Mouse (Mus musculus): Measurements from ENCODE around the gene Apex1. TPM values are rescaled to one million over a fixed set of nuclear protein-coding genes. Genes with fewer than 3 reads are reported as not detected.
A peak's percentile ranks its signal among the peaks of the same experiment; 100 is the strongest.
"Not testable (repeated sequence)": the region's sequence is repeated elsewhere in the genome, so short reads cannot be mapped to it uniquely, and the experiment has no call there.

Apex1 gene
- polyA plus RNA-seq, 1 experiment from 2014 or later: 188 TPM

DNA sequence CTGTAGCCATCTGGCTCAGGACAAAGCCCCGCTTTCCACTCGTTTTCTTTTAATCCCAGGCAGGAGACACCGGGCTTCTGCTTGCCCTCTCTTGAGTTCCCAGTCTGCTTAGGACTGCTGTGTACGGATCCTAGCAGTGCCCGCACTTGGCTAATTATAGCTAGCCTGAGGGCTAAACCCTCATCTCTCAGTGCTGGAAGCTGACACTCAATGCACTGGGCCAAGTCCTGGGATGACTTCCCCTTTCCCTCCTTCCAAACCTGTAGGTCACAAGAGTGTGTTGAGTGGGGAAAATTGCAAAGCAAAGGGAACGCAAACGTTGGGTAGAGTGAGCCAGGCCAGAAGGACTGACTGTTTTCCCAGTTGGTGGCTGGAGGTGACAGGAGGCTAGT is 27.4 kb upstream of the Apex1 start, which contains the start of gene Klhl33:
Klhl33 (minus strand) TSS at position 134 of the 392 bp plus-strand sequence.
- peaks cover 15% of the 10 kb centered on the region for H3K4me1 ChIP-seq
- H3K9me3 ChIP-seq: no peaks in the 10 kb centered on the region
- WGBS: 26% methylated on average over 7 of the region's 7 CpGs
- ATAC-seq (ENCODE audit: insufficient number of reproducible peaks, low FRiP score, low TSS enrichment, low read depth): no peak
- H3K9ac ChIP-seq: peak within 1 kb of the TSS; percentile 28; the same call in 1 of the 2 replicates
- H3K36me3 ChIP-seq: no peaks in the 10 kb centered on the region
- H3K27me3 ChIP-seq: peaks cover 26% of the 10 kb centered on the region
- no peak within 1 kb of the TSS for H3K27ac ChIP-seq
- peak within 1 kb of the TSS; percentile 35 for H3K4me3 ChIP-seq
- peak within 1 kb of the TSS; percentile 61 for H3K4me2 ChIP-seq

DNA sequence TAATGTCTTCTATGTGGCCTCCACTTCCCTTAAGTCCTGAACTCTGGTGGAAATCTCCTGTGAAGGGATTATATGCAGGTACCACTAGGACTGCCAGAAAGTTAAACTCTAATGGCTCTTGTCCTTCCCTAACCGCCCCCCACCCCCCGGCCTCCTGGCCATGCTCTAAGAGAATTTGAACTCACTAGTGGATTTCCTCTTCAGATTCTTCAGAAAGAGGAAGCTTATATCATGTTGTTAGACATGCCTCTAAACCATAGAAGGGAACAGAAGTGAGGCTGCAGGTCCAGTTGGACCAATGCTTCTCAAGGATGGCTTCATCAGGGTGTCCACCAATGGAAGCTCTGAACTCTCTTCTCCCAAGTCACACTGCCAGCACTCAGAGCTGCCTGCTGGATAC is 26.8 kb upstream of the Apex1 start:
- ATAC-seq (ENCODE audit: insufficient number of reproducible peaks, low FRiP score, low TSS enrichment, low read depth); H3K4me3 ChIP-seq; H3K4me2 ChIP-seq; H3K9ac ChIP-seq; H3K9me3 ChIP-seq; H3K27ac ChIP-seq; H3K36me3 ChIP-seq: not testable (repeated sequence)
- Histone ChIP-seq H3K27me3 (peaks cover 26% of the 10 kb centered on the region), H3K4me1 (peaks cover 10% of the 10 kb centered on the region)
- WGBS: 96% methylated on average over 2 of the region's 2 CpGs

DNA sequence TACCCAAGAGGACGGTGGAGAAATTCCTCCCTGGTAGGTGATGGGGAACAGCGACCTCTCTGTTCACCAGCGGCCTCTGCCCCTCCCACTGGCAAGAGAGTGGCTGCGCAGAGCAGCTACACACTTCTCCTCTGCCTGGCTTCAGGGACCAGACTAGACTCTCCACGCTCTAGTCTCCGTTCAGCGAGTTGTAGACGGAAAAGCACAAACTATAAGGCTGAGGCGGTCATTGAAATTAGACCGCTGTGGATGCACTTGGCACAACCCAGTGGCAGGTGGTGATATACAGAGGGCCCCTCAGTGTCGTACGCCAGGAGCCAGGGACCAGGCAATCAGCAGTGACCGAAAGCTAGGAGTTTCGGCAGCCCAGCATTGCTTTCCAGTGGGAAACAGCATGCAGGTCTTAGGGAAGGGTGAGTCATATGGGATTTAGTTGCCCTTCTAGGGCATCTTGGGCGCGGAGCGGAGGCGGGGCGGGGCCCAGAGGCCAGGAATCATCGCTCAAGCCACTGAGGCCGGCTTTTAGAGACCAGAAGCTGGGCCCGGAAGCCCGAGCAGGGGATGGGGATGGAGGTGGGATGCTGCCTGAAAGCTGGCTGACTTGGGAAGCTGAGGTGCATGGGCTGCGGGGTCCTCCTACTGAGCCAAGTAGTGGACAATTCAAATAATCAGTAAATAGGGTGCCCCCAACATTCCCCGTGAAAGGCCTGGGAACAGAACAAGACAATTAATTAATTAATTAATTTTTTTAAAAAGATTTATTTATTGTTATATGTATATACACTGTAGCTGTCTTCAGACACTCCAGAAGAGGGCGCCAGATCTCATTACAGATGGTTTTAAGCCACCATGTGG is 20.6 kb upstream of the Apex1 start:
- H3K4me1 ChIP-seq: peaks cover 8% of the 10 kb centered on the region
- peak; percentile 71 for ATAC-seq (ENCODE audit: insufficient number of reproducible peaks, low FRiP score, low TSS enrichment, low read depth)
- H3K9me3 ChIP-seq: no peaks in the 10 kb centered on the region
- H3K27me3 ChIP-seq: no peaks in the 10 kb centered on the region
- peak overlapping the region; percentile 42; the same call in 1 of the 2 replicates for H3K9ac ChIP-seq
- H3K4me2 ChIP-seq: peak overlapping the region; percentile 58
- no peaks in the 10 kb centered on the region for H3K36me3 ChIP-seq
- WGBS: 4% methylated on average over 26 of the region's 26 CpGs
- H3K27ac ChIP-seq: peak overlapping the region; percentile 51; the same call in 1 of the 2 replicates
- H3K4me3 ChIP-seq: peak overlapping the region; percentile 40

GRCm38 (mm10) chr14:50904828-50905129 is 20.0 kb upstream of the Apex1 start:
- H3K4me3 ChIP-seq: no peak overlapping the region
- no peak overlapping the region for H3K9ac ChIP-seq
- 79% methylated on average over 4 of the region's 4 CpGs for WGBS
- peaks cover 8% of the 10 kb centered on the region for H3K4me1 ChIP-seq
- H3K9me3 ChIP-seq: no peaks in the 10 kb centered on the region
- H3K27ac ChIP-seq: no peak overlapping the region
- H3K36me3 ChIP-seq: no peaks in the 10 kb centered on the region
- ATAC-seq (ENCODE audit: insufficient number of reproducible peaks, low FRiP score, low TSS enrichment, low read depth): no peak
- no peak overlapping the region for H3K4me2 ChIP-seq
- no peaks in the 10 kb centered on the region for H3K27me3 ChIP-seq

DNA sequence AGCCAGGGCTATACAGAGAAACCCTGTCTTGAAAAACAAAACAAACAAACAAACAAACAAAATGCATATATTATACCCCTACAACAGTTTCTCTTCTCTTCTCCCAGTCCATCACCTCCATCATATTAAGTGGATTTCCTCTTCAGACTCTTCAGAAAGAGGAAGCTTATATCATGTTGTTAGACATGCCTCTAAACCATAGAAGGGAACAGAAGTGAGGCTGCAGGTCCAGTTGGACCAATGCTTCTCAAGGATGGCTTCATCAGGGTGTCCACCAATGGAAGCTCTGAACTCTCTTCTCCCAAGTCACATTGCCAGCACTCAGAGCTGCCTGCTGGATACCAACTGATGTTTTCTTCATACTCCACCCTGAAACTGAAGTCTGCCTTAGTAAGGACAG is 19.4 kb upstream of the Apex1 start:
- H3K4me1 ChIP-seq; H3K9me3 ChIP-seq; H3K27ac ChIP-seq; H3K27me3 ChIP-seq; H3K36me3 ChIP-seq; H3K4me2 ChIP-seq; H3K4me3 ChIP-seq; H3K9ac ChIP-seq; ATAC-seq (ENCODE audit: insufficient number of reproducible peaks, low FRiP score, low TSS enrichment, low read depth): not testable (repeated sequence)

- Histone ChIP-seq H3K36me3 (peaks cover 25% of the 10 kb centered on the region), H3K9ac (no peak overlapping the region), H3K4me1 (peaks cover 8% of the 10 kb centered on the region), H3K9me3 (no peaks in the 10 kb centered on the region), H3K27ac (no peak overlapping the region), H3K27me3 (no peaks in the 10 kb centered on the region), H3K4me3 (no peak overlapping the region), H3K4me2 (no peak overlapping the region)
- 78% methylated on average over 4 of the region's 4 CpGs for WGBS
- ATAC-seq (ENCODE audit: insufficient number of reproducible peaks, low FRiP score, low TSS enrichment, low read depth): no peak
Observed at GRCm38 (mm10) chr14:50908126-50908525, 16.6 kb upstream of the Apex1 start.

DNA sequence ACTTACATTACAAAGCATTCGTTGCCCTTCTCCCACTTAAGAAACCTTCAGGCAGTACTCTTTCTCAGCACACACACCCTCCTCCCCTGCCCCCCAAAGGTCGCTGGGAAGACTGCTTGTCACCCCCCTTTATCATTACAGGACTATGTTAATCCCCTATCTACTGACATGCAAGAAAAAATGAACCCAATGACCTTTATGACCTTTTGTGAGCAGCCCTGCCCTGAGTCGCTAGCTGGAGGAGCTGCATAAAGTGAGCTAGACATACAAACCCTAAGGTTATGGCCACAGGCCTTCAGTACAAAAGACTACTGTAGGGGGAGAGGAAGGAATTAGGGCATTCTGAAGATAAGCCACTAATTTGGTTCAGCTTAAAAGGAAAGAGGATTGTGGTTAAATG is 13.4 kb upstream of the Apex1 start:
- peaks cover 55% of the 10 kb centered on the region for H3K36me3 ChIP-seq
- no peak overlapping the region for H3K9ac ChIP-seq
- no peaks in the 10 kb centered on the region for H3K27me3 ChIP-seq

GRCm38 (mm10) chr14:50923437-50923836 is 1.3 kb upstream of the Apex1 start:
- Histone ChIP-seq H3K4me1 (peaks cover 17% of the 10 kb centered on the region), H3K4me3 (peak overlapping the region; percentile 71), H3K36me3 (peaks cover 38% of the 10 kb centered on the region), H3K4me2 (peak overlapping the region; percentile 46)
- H3K9ac ChIP-seq; H3K9me3 ChIP-seq; H3K27me3 ChIP-seq; ATAC-seq (ENCODE audit: insufficient number of reproducible peaks, low FRiP score, low TSS enrichment, low read depth); H3K27ac ChIP-seq: not testable (repeated sequence)
- WGBS: 91% methylated on average over 1 of the region's 1 CpGs

More for the DNA sequence above, 13.4 kb upstream of the Apex1 start:
- no peak overlapping the region for H3K27ac ChIP-seq
- no peaks in the 10 kb centered on the region for H3K9me3 ChIP-seq
- H3K4me3 ChIP-seq: no peak overlapping the region
- 59% methylated on average over 3 of the region's 3 CpGs for WGBS
- ATAC-seq (ENCODE audit: insufficient number of reproducible peaks, low FRiP score, low TSS enrichment, low read depth): no peak
- H3K4me1 ChIP-seq: no peaks in the 10 kb centered on the region
- H3K4me2 ChIP-seq: no peak overlapping the region

DNA sequence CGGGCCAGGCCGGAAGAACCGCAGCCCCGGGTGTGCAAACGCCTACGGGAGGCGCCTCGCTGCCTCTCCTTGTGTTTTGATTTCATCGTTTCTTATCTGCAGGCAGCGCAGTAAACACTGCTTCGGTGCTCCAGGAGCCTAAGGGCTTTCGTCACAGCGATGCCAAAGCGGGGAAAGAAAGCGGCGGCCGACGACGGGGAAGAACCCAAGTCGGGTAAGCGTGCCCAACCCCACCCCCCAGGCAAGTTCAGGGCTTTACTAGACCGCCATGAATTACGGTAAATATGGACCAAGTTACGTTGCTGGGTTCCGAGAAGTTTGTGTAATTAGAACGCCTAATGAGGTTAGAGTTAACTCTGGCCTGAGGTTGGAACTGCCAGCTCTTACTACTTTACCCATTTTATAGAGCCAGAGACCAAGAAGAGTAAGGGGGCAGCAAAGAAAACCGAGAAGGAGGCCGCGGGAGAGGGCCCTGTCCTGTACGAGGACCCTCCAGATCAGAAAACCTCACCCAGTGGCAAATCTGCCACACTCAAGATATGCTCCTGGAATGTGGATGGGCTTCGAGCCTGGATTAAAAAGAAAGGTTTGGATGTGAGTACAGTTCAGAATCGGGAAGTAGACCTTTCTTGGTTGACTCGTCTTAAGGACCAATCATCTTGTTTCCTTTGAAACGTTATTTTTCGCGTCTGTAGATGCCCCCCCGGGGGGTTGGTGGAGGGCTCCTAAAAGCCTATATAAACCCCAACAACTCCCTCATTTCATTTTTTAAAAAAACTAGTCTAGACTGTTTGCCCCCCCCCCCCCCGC is 548 bp downstream of the Apex1 start:
- under 1% methylated on average over 38 of the region's 38 CpGs for WGBS
- peak overlapping the region; percentile 71 for H3K4me3 ChIP-seq
- no peaks in the 10 kb centered on the region for H3K27me3 ChIP-seq
- peak overlapping the region; percentile 53 for H3K9ac ChIP-seq
- peak overlapping the region; percentile 94 for H3K27ac ChIP-seq
- H3K36me3 ChIP-seq: peaks cover 40% of the 10 kb centered on the region
- no peaks in the 10 kb centered on the region for H3K9me3 ChIP-seq
- H3K4me2 ChIP-seq: peak overlapping the region; percentile 71
- 0 out of 2 replicates have a peak, but pooled peaks have one; percentile 8 for ATAC-seq (ENCODE audit: insufficient number of reproducible peaks, low FRiP score, low TSS enrichment, low read depth)
- peaks cover 24% of the 10 kb centered on the region for H3K4me1 ChIP-seq

- no peak overlapping the region for H3K4me3 ChIP-seq
- no peak overlapping the region for H3K9ac ChIP-seq
Observed at GRCm38 (mm10) chr14:50927366-50927765, 2.6 kb downstream of the Apex1 start.

GRCm38 (mm10) chr14:50929951-50930350 is 5.2 kb downstream of the Apex1 start:
- Histone ChIP-seq H3K4me2 (peak overlapping the region; percentile 81), H3K9me3 (no peaks in the 10 kb centered on the region), H3K4me1 (peaks cover 24% of the 10 kb centered on the region), H3K36me3 (peaks cover 34% of the 10 kb centered on the region), H3K9ac (peak overlapping the region; percentile 94), H3K27me3 (no peaks in the 10 kb centered on the region), H3K4me3 (peak overlapping the region; percentile 98), H3K27ac (peak overlapping the region; percentile 90)
- 13% methylated on average over 10 of the region's 10 CpGs for WGBS
- no peak for ATAC-seq (ENCODE audit: insufficient number of reproducible peaks, low FRiP score, low TSS enrichment, low read depth)

More at GRCm38 (mm10) chr14:50927366-50927765, 2.6 kb downstream of the Apex1 start:
- no peak for ATAC-seq (ENCODE audit: insufficient number of reproducible peaks, low FRiP score, low TSS enrichment, low read depth)
- WGBS: 47% methylated on average over 3 of the region's 3 CpGs
- no peaks in the 10 kb centered on the region for H3K27me3 ChIP-seq
- peaks cover 29% of the 10 kb centered on the region for H3K4me1 ChIP-seq
- peaks cover 34% of the 10 kb centered on the region for H3K36me3 ChIP-seq
- no peak overlapping the region for H3K4me2 ChIP-seq
- no peaks in the 10 kb centered on the region for H3K9me3 ChIP-seq
- H3K27ac ChIP-seq: no peak overlapping the region

DNA sequence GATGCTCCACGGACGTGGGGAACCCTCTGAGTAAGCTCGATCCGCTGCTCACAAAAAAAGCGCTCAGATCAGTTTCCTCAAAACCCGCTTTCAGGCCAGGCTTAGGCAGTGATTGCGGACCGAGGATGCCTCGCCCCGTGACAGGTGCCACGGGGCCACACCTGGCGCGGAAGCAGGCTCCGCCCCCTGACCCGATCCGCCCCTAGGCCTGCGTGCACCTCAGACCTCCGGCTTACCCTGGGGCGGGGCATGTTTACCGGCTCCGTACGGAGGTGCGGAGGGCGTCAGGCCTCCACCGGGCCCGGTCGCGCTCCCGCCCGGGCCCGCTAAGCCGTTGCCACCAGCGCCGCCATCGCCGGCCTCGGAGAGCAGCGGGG is 5.6 kb downstream of the Apex1 start:
- Histone ChIP-seq H3K36me3 (peaks cover 34% of the 10 kb centered on the region), H3K27me3 (no peaks in the 10 kb centered on the region), H3K4me2 (peak overlapping the region; percentile 81), H3K4me3 (peak overlapping the region; percentile 98), H3K27ac (peak overlapping the region; percentile 90), H3K4me1 (peaks cover 23% of the 10 kb centered on the region), H3K9me3 (no peaks in the 10 kb centered on the region), H3K9ac (peak overlapping the region; percentile 94)
- peak; percentile 36 for ATAC-seq (ENCODE audit: insufficient number of reproducible peaks, low FRiP score, low TSS enrichment, low read depth)
- under 1% methylated on average over 36 of the region's 38 CpGs for WGBS

All from limb, embryonic 15.5 days (tissue).